Mouse (Mus musculus): ENCODE results near the gene Abca4. TPM values are rescaled to one million over a fixed set of nuclear protein-coding genes. Genes with fewer than 3 reads are reported as not detected.

Abca4 gene
- polyA plus RNA-seq, 2 experiments, result 1.0 to 2.2 TPM

- ATAC-seq (ENCODE audit: low FRiP score, low read depth) (peak; percentile 47), DNase-seq (ENCODE audit: low spot score) (peak; percentile 33)
- no peak overlapping the region for H3K27ac ChIP-seq (replicated peaks; ENCODE audit: low read depth, low read length)
- no peak overlapping the region for H3K4me3 ChIP-seq (replicated peaks; ENCODE audit: low read length)
- no peaks in the 10 kb centered on the region for H3K27me3 ChIP-seq (ENCODE audit: control insufficient read depth, insufficient read depth, low read length)
- 0 out of 2 replicates have a peak, but pooled peaks cover 2% of the 10 kb centered on the region for H3K4me1 ChIP-seq (ENCODE audit: control insufficient read depth, insufficient read depth, low read length)
- no peaks in the 10 kb centered on the region for H3K9me3 ChIP-seq (ENCODE audit: control insufficient read depth, low read length)
- no peaks in the 10 kb centered on the region for H3K36me3 ChIP-seq (ENCODE audit: control insufficient read depth, insufficient read depth, low read length)
- TF ChIP-seq POLR2A (IDR thresholded peaks at IDR 0.05; ENCODE audit: borderline replicate concordance, extremely low read depth, insufficient read depth, insufficient read length), result no peak
- no peak overlapping the region for H3K9ac ChIP-seq (ENCODE audit: low read depth, low read length, severe bottlenecking)
- WGBS, result 36% methylated on average over 4 of the region's 4 CpGs
- no peak overlapping the region for H3K4me2 ChIP-seq (replicated peaks; ENCODE audit: low read depth, low read length, severe bottlenecking)
Measured at GRCm38 (mm10) chr3:122130771-122131170, 86.5 kb downstream of the Abca4 start.

GRCm38 (mm10) chr3:122131633-122132032 is 87.4 kb downstream of the Abca4 start:
- Histone ChIP-seq H3K36me3 (ENCODE audit: control insufficient read depth, insufficient read depth, low read length) (no peaks in the 10 kb centered on the region), H3K4me3 (replicated peaks; ENCODE audit: low read length) (no peak overlapping the region), H3K4me2 (replicated peaks; ENCODE audit: low read depth, low read length, severe bottlenecking) (no peak overlapping the region), H3K4me1 (ENCODE audit: control insufficient read depth, insufficient read depth, low read length) (0 out of 2 replicates have a peak, but pooled peaks cover 2% of the 10 kb centered on the region), H3K27me3 (ENCODE audit: control insufficient read depth, insufficient read depth, low read length) (no peaks in the 10 kb centered on the region), H3K27ac (replicated peaks; ENCODE audit: low read depth, low read length) (no peak overlapping the region), H3K9me3 (ENCODE audit: control insufficient read depth, low read length) (no peaks in the 10 kb centered on the region), H3K9ac (ENCODE audit: low read depth, low read length, severe bottlenecking) (no peak overlapping the region)
- ATAC-seq (ENCODE audit: low FRiP score, low read depth) (no peak), DNase-seq (ENCODE audit: low spot score) (no peak)
- WGBS, result 38% methylated on average over 3 of the region's 3 CpGs
- TF ChIP-seq POLR2A (IDR thresholded peaks at IDR 0.05; ENCODE audit: borderline replicate concordance, extremely low read depth, insufficient read depth, insufficient read length), result no peak

- Histone ChIP-seq H3K4me1 (ENCODE audit: control insufficient read depth, insufficient read depth, low read length) (0 out of 2 replicates have a peak, but pooled peaks cover 2% of the 10 kb centered on the region), H3K4me3 (replicated peaks; ENCODE audit: low read length) (no peak overlapping the region), H3K9ac (ENCODE audit: low read depth, low read length, severe bottlenecking) (no peak overlapping the region), H3K4me2 (replicated peaks; ENCODE audit: low read depth, low read length, severe bottlenecking) (no peak overlapping the region), H3K27me3 (ENCODE audit: control insufficient read depth, insufficient read depth, low read length) (no peaks in the 10 kb centered on the region), H3K36me3 (ENCODE audit: control insufficient read depth, insufficient read depth, low read length) (no peaks in the 10 kb centered on the region), H3K27ac (replicated peaks; ENCODE audit: low read depth, low read length) (no peak overlapping the region), H3K9me3 (ENCODE audit: control insufficient read depth, low read length) (no peaks in the 10 kb centered on the region)
- WGBS, result 29% methylated on average over 5 of the region's 5 CpGs
- TF ChIP-seq POLR2A (IDR thresholded peaks at IDR 0.05; ENCODE audit: borderline replicate concordance, extremely low read depth, insufficient read depth, insufficient read length), result no peak
- DNase-seq (ENCODE audit: low spot score), result no peak
- ATAC-seq (ENCODE audit: low FRiP score, low read depth), result no peak
Measured at GRCm38 (mm10) chr3:122133255-122133654, 89.0 kb downstream of the Abca4 start.

- H3K27me3 ChIP-seq (ENCODE audit: control insufficient read depth, insufficient read depth, low read length), result no peaks in the 10 kb centered on the region
- 42% methylated on average over 6 of the region's 6 CpGs for WGBS
- H3K9ac ChIP-seq (ENCODE audit: low read depth, low read length, severe bottlenecking), result no peak overlapping the region
- TF ChIP-seq POLR2A (IDR thresholded peaks at IDR 0.05; ENCODE audit: borderline replicate concordance, extremely low read depth, insufficient read depth, insufficient read length), result no peak
- H3K4me2 ChIP-seq (replicated peaks; ENCODE audit: low read depth, low read length, severe bottlenecking), result no peak overlapping the region
- DNase-seq (ENCODE audit: low spot score), result no peak
- 0 out of 2 replicates have a peak, but pooled peaks cover 2% of the 10 kb centered on the region for H3K4me1 ChIP-seq (ENCODE audit: control insufficient read depth, insufficient read depth, low read length)
- ATAC-seq (ENCODE audit: low FRiP score, low read depth), result no peak
- H3K9me3 ChIP-seq (ENCODE audit: control insufficient read depth, low read length), result no peaks in the 10 kb centered on the region
- no peak overlapping the region for H3K27ac ChIP-seq (replicated peaks; ENCODE audit: low read depth, low read length)
- H3K36me3 ChIP-seq (ENCODE audit: control insufficient read depth, insufficient read depth, low read length), result no peaks in the 10 kb centered on the region
- H3K4me3 ChIP-seq (replicated peaks; ENCODE audit: low read length), result no peak overlapping the region
Measured at GRCm38 (mm10) chr3:122133840-122134239, 89.6 kb downstream of the Abca4 start.

- DNase-seq (ENCODE audit: low spot score), result peak; percentile 80
- TF ChIP-seq POLR2A (IDR thresholded peaks at IDR 0.05; ENCODE audit: borderline replicate concordance, extremely low read depth, insufficient read depth, insufficient read length), result no peak
- WGBS, result 65% methylated on average over 18 of the region's 18 CpGs
- Histone ChIP-seq H3K4me1 (ENCODE audit: control insufficient read depth, insufficient read depth, low read length) (no peaks in the 10 kb centered on the region), H3K9ac (ENCODE audit: low read depth, low read length, severe bottlenecking) (no peak overlapping the region), H3K4me2 (replicated peaks; ENCODE audit: low read depth, low read length, severe bottlenecking) (no peak overlapping the region), H3K9me3 (ENCODE audit: control insufficient read depth, low read length) (no peaks in the 10 kb centered on the region), H3K27ac (replicated peaks; ENCODE audit: low read depth, low read length) (no peak overlapping the region), H3K4me3 (replicated peaks; ENCODE audit: low read length) (no peak overlapping the region), H3K36me3 (ENCODE audit: control insufficient read depth, insufficient read depth, low read length) (no peaks in the 10 kb centered on the region), H3K27me3 (ENCODE audit: control insufficient read depth, insufficient read depth, low read length) (no peaks in the 10 kb centered on the region)
- ATAC-seq (ENCODE audit: low FRiP score, low read depth), result 0 out of 2 replicates have a peak, but pooled peaks have one; percentile 30
Measured at GRCm38 (mm10) chr3:122140589-122141400, 96.6 kb downstream of the Abca4 start.

Data from limb, embryonic 14.5 days (tissue).